Mouse (Mus musculus) heart, embryonic 13.5 days (tissue): ENCODE results near the gene Pip4k2b. TPM values are rescaled to one million over a fixed set of nuclear protein-coding genes. Genes with fewer than 3 reads are reported as not detected.
A peak's percentile ranks its signal among the peaks of the same experiment; 100 is the strongest.
"Not testable (repeated sequence)": the region's sequence is repeated elsewhere in the genome, so short reads cannot be mapped to it uniquely, and the experiment has no call there.

Experiments
- ATAC-seq: fragments of 200-750 bp; cut with Nextera tagmentation; 2 replicates; pipeline ENCODE4 v1.8.0; 2017; ENCODE audit warnings: moderate TSS enrichment; ENCODE audit not compliant: insufficient number of reproducible peaks, low FRiP score, low TSS enrichment; ENCODE audit errors: extremely low read depth
- H3K27ac ChIP-seq: fragments of 300-500 bp; sonication (generic); replicated peaks from 2 replicates; pipeline ENCODE4 v1.5.1; 2015; ENCODE audit warnings: moderate library complexity, mild to moderate bottlenecking, inconsistent platforms
- H3K27me3 ChIP-seq: fragments of 300-500 bp; sonication (generic); replicated peaks from 2 replicates; pipeline ENCODE4 v1.6.1; 2015; ENCODE audit warnings: mild to moderate bottlenecking, inconsistent platforms
- H3K36me3 ChIP-seq: fragments of 300-500 bp; sonication (generic); 2 replicates; pipeline ENCODE4 v1.6.1; 2015; ENCODE audit warnings: mild to moderate bottlenecking, inconsistent platforms
- H3K4me1 ChIP-seq: fragments of 300-500 bp; sonication (generic); 2 replicates; pipeline ENCODE4 v1.6.1; 2015; ENCODE audit warnings: inconsistent platforms
- H3K4me2 ChIP-seq: fragments of 300-500 bp; sonication (generic); 2 replicates; pipeline ENCODE4 v1.6.1; 2015; ENCODE audit warnings: inconsistent platforms, mild to moderate bottlenecking, moderate library complexity
- H3K4me3 ChIP-seq: fragments of 300-500 bp; sonication (generic); 2 replicates; pipeline ENCODE4 v1.5.1; 2015; ENCODE audit warnings: moderate library complexity, mild to moderate bottlenecking, inconsistent platforms
- H3K9ac ChIP-seq: fragments of 300-500 bp; sonication (generic); 2 replicates; pipeline ENCODE4 v1.6.1; 2015; ENCODE audit warnings: inconsistent platforms, mild to moderate bottlenecking, moderate library complexity
- H3K9me3 ChIP-seq: fragments of 300-500 bp; sonication (generic); 2 replicates; pipeline ENCODE4 v1.6.1; 2016; ENCODE audit warnings: inconsistent platforms
- whole genome bisulfite sequencing: fragments of 180-500 bp; shearing (Covaris S2); methylation state at CpG from one replicate; pipeline ENCODE4 v1.1.7; 2015; ENCODE audit warnings: mixed read lengths; 5-methylcytosine and 5-hydroxymethylcytosine counted together
- polyA plus RNA-seq: library from polyadenylated mRNA; unstranded; fragments of >200 nt; fragmentation: Nextera tagmentation; extraction: Ambion mirVana; gene quantifications from 2 replicates; pipeline ENCODE4 v1.2.1, GENCODE M21; 2015

Gene Pip4k2b
- polyA plus RNA-seq, 1 experiment from 2014 or later: 1.0 TPM

DNA sequence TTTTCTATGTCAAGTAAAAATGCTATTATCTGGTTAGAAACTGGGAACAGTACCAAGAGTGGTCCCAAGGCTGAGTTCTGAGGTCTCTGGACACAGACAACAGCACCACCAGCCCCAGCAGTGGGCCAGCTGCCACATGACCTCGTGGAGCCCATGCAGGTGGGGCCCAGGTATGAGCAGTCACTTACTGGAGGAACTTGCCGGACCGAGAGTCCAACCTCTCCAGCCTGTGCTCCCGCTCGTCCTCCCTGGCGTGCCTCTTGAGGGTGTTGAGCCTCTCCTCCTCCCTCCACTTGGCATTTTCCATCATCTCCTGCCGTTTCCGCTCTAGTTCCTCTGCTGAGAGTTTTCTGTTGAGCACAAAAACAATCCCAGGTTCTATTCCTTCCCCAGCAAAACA lies 3.3 kb upstream of the Pip4k2b start:
- peaks cover 14% of the 10 kb centered on the region for H3K4me1 ChIP-seq
- peaks cover 68% of the 10 kb centered on the region for H3K36me3 ChIP-seq
- no peaks in the 10 kb centered on the region for H3K9me3 ChIP-seq
- H3K9ac ChIP-seq: no peak overlapping the region
- ATAC-seq: no peak
- no peaks in the 10 kb centered on the region for H3K27me3 ChIP-seq
- WGBS: 93% methylated on average over 8 of the region's 8 CpGs
- no peak overlapping the region for H3K4me2 ChIP-seq
- no peak overlapping the region for H3K4me3 ChIP-seq
- H3K27ac ChIP-seq: no peak overlapping the region

DNA sequence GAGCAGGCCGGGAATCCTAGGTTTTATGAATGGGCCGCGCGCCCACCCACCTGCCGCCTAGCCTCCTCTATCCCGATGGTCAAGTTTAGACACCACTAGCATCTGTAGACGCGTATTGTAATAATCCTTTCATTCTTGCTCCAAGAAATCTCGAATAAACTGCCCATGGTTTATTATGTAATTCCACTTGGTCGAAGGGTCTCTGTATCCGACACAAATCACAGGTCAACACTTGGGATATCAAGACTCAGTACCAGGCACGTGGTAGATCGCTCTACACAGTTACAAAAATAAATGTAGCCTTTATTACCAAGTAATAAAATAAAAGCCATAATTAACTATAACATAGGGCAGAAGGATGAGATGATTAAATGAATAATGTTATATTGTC lies 822 bp upstream of the Pip4k2b start:
- no peaks in the 10 kb centered on the region for H3K9me3 ChIP-seq
- ATAC-seq: no peak
- H3K4me3 ChIP-seq: peak overlapping the region; percentile 88
- no peaks in the 10 kb centered on the region for H3K27me3 ChIP-seq
- 9% methylated on average over 13 of the region's 13 CpGs for WGBS
- H3K9ac ChIP-seq: peak overlapping the region; percentile 94; the same call in 1 of the 2 replicates
- H3K36me3 ChIP-seq: peaks cover 50% of the 10 kb centered on the region
- H3K4me1 ChIP-seq: peaks cover 26% of the 10 kb centered on the region
- peak overlapping the region; percentile 66 for H3K4me2 ChIP-seq
- no peak overlapping the region for H3K27ac ChIP-seq

DNA sequence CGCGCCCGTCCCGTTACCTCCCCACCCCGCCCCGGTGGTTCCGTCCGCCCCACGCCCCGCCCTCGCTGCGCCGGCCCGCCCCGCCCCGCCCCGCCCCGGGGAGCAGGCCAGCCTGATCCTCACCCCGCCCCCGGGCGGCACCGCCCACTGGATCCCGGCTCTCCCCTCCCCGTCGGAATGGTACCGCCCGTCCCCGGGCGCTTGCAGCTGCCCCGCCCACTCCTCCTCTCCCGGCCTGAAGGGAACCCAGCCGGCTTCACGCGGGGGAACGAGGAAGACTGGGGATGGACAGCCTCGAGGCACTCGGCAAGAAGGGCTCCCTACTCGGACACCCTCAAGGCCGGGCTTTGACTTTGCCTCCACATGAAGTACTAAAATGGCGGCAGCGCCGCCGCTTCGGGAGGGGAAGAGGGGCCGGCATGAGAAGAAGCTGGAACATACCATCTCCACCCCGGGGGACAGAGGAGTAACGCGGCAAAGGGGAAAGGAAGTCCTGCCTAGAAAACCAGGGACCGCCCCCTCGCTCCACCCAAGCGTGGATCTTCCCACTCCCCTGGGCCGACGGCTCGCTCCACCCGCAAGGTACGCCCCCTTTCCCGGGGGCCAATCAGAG lies 320 bp upstream of the Pip4k2b start:
- peak overlapping the region; percentile 95 for H3K27ac ChIP-seq
- H3K4me2 ChIP-seq: peak overlapping the region; percentile 92
- no peaks in the 10 kb centered on the region for H3K9me3 ChIP-seq
- WGBS: under 1% methylated on average over 29 of the region's 57 CpGs
- H3K36me3 ChIP-seq: peaks cover 45% of the 10 kb centered on the region
- peak overlapping the region; percentile 88 for H3K4me3 ChIP-seq
- H3K4me1 ChIP-seq: peaks cover 31% of the 10 kb centered on the region
- H3K27me3 ChIP-seq: no peaks in the 10 kb centered on the region
- peak; percentile 89 for ATAC-seq
- peak overlapping the region; percentile 94 for H3K9ac ChIP-seq

DNA sequence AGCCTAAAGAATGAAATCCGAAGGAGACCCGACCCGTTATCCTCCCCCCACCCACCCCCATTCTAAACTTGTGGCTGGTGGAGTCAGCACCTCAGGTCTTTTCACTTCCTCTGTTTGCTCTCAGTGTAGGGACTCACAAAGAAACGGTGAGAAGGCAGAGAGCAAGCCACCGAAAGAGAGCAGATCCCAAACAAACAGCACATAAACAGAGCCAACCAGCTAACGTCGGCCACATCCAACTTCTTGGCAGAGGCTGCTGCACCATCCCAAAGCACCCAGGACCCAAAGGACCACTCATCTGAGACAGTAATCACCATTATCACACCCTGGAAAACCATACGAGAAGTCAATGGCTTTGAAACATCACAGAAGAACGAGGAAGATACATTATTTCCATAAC lies 1.1 kb downstream of the Pip4k2b start:
- Histone ChIP-seq H3K4me1 (peaks cover 31% of the 10 kb centered on the region), H3K27ac (peak overlapping the region; percentile 95; the same call in 1 of the 2 replicates), H3K9me3 (0 out of 2 replicates have a peak, but pooled peaks cover 2% of the 10 kb centered on the region), H3K36me3 (peaks cover 36% of the 10 kb centered on the region), H3K4me3 (peak overlapping the region; percentile 88), H3K27me3 (no peaks in the 10 kb centered on the region), H3K9ac (peak overlapping the region; percentile 94), H3K4me2 (peak overlapping the region; percentile 92)
- ATAC-seq: no peak
- 33% methylated on average over 9 of the region's 9 CpGs for WGBS

DNA sequence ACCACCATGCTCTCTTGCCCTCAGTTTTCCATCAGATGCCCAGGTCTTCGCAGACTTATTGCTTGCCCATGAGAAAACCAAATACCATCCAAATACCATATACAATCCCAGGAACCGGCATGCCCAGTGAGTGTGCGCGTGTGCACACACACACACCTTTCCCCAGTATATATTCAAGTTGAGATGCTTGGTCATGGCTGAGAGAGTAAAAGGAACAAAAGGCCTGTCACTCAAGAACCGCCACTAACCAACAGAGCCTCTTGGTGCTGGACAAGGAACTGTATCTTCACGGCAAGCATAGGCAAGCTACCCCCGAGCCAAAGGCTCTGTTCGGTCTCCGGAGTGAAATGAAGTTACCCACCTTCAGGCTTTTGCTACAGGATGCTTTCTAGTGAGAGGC lies 1.9 kb downstream of the Pip4k2b start:
- Histone ChIP-seq H3K27me3 (no peaks in the 10 kb centered on the region), H3K36me3 (peaks cover 28% of the 10 kb centered on the region), H3K4me3 (peak overlapping the region; percentile 88; the same call in 1 of the 2 replicates), H3K9ac (peak overlapping the region; percentile 94), H3K4me2 (peak overlapping the region; percentile 92), H3K27ac (no peak overlapping the region), H3K9me3 (0 out of 2 replicates have a peak, but pooled peaks cover 2% of the 10 kb centered on the region), H3K4me1 (peaks cover 31% of the 10 kb centered on the region)
- WGBS: 80% methylated on average over 9 of the region's 9 CpGs
- no peak for ATAC-seq

DNA sequence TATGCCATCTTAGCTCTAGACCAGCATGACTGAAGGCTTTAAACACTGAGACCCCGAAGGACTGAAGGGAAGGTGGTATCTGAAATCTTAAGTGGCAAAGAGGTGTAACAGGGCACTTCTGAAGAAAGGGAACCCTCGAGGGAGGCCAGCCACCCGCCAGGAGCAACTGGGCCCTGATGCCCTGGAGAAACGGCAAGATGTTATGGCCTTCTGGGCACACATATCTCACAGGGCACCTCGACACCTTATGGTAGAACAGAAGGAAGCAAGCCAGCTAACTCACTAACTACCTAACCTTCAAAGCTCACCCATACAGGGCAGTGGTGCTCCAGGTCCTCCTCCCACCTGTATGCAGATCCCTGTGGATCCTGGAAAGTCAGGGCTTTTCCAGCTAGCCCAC lies 2.3 kb downstream of the Pip4k2b start:
- Histone ChIP-seq H3K27me3 (no peaks in the 10 kb centered on the region), H3K36me3 (peaks cover 23% of the 10 kb centered on the region), H3K27ac (no peak overlapping the region), H3K4me2 (peak overlapping the region; percentile 92), H3K9me3 (0 out of 2 replicates have a peak, but pooled peaks cover 2% of the 10 kb centered on the region), H3K4me1 (peaks cover 31% of the 10 kb centered on the region), H3K4me3 (no peak overlapping the region), H3K9ac (peak overlapping the region; percentile 94; the same call in 1 of the 2 replicates)
- WGBS: 87% methylated on average over 5 of the region's 5 CpGs
- ATAC-seq: no peak

DNA sequence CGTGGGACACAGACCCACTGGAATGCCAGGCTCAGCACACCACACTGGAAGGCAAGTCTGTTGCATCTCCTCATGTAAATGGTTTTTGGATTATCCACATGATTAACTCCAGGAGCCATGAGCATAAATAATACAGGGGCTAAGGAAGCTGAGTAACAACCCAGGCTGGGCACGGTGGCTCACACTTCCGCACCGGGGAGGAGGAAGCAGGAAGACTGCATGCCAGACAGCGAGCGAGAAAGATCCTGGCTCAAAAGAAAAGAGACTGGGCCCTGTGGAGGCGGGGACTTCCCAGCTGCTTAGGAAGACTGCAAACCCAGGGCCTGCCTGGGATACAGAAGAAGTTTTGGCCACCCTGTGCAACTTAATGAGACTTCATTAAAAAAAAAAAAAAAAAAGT lies 4.3 kb downstream of the Pip4k2b start:
- ATAC-seq: no peak
- Histone ChIP-seq H3K4me2 (no peak overlapping the region; the same call in 1 of the 2 replicates), H3K9me3 (0 out of 2 replicates have a peak, but pooled peaks cover 2% of the 10 kb centered on the region), H3K36me3 (peaks cover 10% of the 10 kb centered on the region), H3K4me1 (peaks cover 29% of the 10 kb centered on the region), H3K4me3 (no peak overlapping the region), H3K9ac (peak overlapping the region; percentile 50), H3K27me3 (no peaks in the 10 kb centered on the region), H3K27ac (peak overlapping the region; percentile 48)
- 46% methylated on average over 7 of the region's 7 CpGs for WGBS

DNA sequence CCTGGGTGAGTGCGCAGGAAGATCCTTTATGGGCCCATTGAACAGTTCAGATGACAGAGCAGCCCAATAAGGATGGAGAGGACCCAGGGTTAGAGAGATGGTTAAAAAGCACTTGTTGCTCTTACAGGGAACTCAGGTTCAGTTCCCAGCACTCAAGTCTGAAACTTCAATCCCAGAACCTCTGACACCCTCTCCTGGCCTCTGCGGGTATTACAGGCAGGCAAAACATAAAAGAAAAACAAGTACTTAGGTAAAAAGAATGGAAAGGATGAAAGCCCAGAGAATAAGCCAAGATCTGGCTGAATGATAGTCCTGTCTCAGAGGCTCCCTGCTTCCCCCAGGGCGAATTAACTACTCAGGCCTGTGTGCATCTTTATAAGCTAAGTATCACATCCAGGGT lies 5.3 kb downstream of the Pip4k2b start:
- WGBS: 84% methylated on average over 3 of the region's 3 CpGs
- ATAC-seq: no peak
- peaks cover 31% of the 10 kb centered on the region for H3K4me1 ChIP-seq
- no peak overlapping the region for H3K4me2 ChIP-seq
- peaks cover 10% of the 10 kb centered on the region for H3K36me3 ChIP-seq
- no peaks in the 10 kb centered on the region for H3K27me3 ChIP-seq
- H3K4me3 ChIP-seq: no peak overlapping the region
- no peak overlapping the region for H3K9ac ChIP-seq
- H3K27ac ChIP-seq: no peak overlapping the region
- 0 out of 2 replicates have a peak, but pooled peaks cover 2% of the 10 kb centered on the region for H3K9me3 ChIP-seq

DNA sequence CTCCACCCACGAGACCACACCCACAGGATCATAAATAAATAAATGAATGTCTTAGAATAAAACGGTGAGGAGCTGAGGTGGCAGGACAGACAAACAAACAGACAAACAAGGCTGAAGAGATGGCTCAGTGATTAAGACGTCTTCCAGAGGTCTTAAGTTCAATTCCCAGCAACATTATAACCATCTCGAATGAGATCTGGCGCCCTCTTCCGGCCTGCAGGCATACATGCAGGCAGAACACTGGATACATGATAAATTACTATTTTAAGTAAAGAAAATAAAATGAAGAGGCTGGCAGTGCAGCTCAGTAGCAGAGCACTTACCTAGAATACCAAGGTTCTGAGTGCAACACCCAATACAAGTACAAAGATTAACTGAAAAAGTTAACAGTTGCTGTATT lies 5.8 kb downstream of the Pip4k2b start:
- no peak for ATAC-seq
- peaks cover 33% of the 10 kb centered on the region for H3K4me1 ChIP-seq
- H3K4me3 ChIP-seq: no peak overlapping the region
- H3K9ac ChIP-seq: no peak overlapping the region
- peaks cover 10% of the 10 kb centered on the region for H3K36me3 ChIP-seq
- no peak overlapping the region for H3K4me2 ChIP-seq
- no peak overlapping the region for H3K27ac ChIP-seq
- WGBS: 54% methylated on average over 6 of the region's 6 CpGs
- 0 out of 2 replicates have a peak, but pooled peaks cover 2% of the 10 kb centered on the region for H3K9me3 ChIP-seq
- no peaks in the 10 kb centered on the region for H3K27me3 ChIP-seq

DNA sequence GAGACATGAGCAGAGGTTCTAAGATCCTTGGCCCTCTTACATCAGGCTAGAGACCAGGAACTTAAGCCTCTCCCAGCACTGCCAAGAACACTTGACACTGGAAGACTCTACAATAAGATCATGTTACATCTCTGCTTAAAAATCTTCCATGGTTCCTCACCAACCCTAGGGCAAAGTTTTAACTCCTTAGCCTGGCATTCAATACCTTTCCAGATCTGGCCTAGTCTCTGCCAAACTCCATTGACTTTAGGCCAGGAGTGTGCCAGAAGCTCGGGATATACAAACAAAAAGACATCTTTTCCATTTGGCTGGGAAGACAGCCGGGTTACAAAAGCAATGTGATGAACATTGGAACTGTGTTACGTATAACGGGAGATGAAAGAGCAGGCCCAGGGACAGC lies 6.9 kb downstream of the Pip4k2b start:
- Histone ChIP-seq H3K4me2 (no peak overlapping the region), H3K36me3 (peaks cover 10% of the 10 kb centered on the region), H3K9me3 (0 out of 2 replicates have a peak, but pooled peaks cover 2% of the 10 kb centered on the region), H3K27me3 (no peaks in the 10 kb centered on the region), H3K4me1 (peaks cover 25% of the 10 kb centered on the region), H3K27ac (0 out of 2 replicates have a peak overlapping the region, but pooled peaks have one; percentile 0), H3K4me3 (no peak overlapping the region), H3K9ac (no peak overlapping the region)
- ATAC-seq: no peak
- WGBS: 73% methylated on average over 4 of the region's 4 CpGs

DNA sequence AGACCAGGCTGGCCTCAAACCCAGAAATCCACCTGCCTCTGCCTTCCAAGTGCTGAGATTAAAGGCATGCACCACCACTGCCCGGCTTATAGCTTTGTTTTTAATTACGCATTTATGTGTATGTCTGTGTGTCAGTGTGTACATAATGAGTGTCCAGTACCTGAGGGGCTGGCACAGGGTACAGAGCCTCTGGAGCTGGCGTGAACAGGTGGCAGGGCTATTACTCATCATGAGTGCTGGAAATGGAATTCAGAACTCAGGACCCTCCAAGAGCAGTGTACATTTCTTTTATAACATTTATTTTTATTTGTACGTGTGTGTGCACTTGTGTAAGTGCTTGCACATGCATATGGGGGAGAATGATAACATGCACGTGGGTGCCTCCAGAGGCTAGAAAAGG lies 7.9 kb downstream of the Pip4k2b start:
- Histone ChIP-seq H3K9me3 (0 out of 2 replicates have a peak, but pooled peaks cover 2% of the 10 kb centered on the region), H3K36me3 (peaks cover 17% of the 10 kb centered on the region), H3K4me3 (no peak overlapping the region), H3K27ac (no peak overlapping the region), H3K4me2 (no peak overlapping the region), H3K9ac (no peak overlapping the region), H3K4me1 (peaks cover 18% of the 10 kb centered on the region), H3K27me3 (no peaks in the 10 kb centered on the region)
- ATAC-seq: no peak
- 85% methylated on average over 5 of the region's 5 CpGs for WGBS

DNA sequence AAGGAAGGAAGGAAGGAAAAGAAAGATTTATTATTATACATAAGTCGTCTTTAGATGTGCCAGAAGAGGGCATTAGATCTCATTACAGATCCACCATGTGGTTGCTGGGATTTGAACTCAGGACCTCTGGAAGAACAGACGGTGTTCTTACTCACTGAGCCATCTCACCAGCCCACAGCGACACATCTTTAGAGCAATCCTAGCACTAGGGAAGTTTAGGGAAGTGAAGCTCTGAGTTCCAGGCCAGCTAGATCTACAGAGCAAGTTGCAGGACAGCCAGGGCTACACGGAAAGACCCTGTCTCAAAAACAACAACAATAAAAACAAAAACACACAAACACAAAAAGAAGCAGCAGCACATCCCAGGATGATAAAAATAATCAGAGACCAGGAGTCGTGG lies 9.7 kb downstream of the Pip4k2b start:
- not testable (repeated sequence) for H3K4me2 ChIP-seq, H3K4me1 ChIP-seq, H3K27me3 ChIP-seq, H3K9ac ChIP-seq, H3K4me3 ChIP-seq, H3K9me3 ChIP-seq, ATAC-seq, H3K27ac ChIP-seq
- WGBS: 78% methylated on average over 5 of the region's 5 CpGs
- peaks cover 33% of the 10 kb centered on the region for H3K36me3 ChIP-seq
